Mouse (Mus musculus): Measurements from ENCODE around the gene Rasa1. TPM values are rescaled to one million over a fixed set of nuclear protein-coding genes. Genes with fewer than 3 reads are reported as not detected.
A peak's percentile ranks its signal among the peaks of the same experiment; 100 is the strongest.

Rasa1 gene
- polyA plus RNA-seq, 1 experiment from 2014 or later: 12.8 TPM

GRCm38 (mm10) chr13:85188903-85189643 lies 99.9 kb downstream of the Rasa1 start, which contains the start of gene Ccnh:
Ccnh (plus strand) TSS chr13:85189408.
- H3K4me2 ChIP-seq (ENCODE audit: low read depth, low read length): peak within 1 kb of the TSS; percentile 97
- H3K9me3 ChIP-seq (ENCODE audit: low read length): no peaks in the 10 kb centered on the region
- peak within 1 kb of the TSS; percentile 76 for H3K27ac ChIP-seq (ENCODE audit: low read depth)
- peaks cover 6% of the 10 kb centered on the region; the same call in 1 of the 2 replicates for H3K36me3 ChIP-seq (replicated peaks; ENCODE audit: insufficient read depth, low read length)
- no peaks in the 10 kb centered on the region for H3K27me3 ChIP-seq (ENCODE audit: insufficient read depth, low read length)
- peak within 1 kb of the TSS; percentile 92 for H3K4me3 ChIP-seq (ENCODE audit: low read depth, low read length)
- 2% methylated on average over 44 of the region's 44 CpGs for WGBS (ENCODE audit: insufficient replicate concordance)
- ATAC-seq (peak; percentile 99), DNase-seq (peak; percentile 95)
- no peaks in the 10 kb centered on the region for H3K4me1 ChIP-seq (ENCODE audit: insufficient read depth)
- TF ChIP-seq CTCF (IDR thresholded peaks at IDR 0.05; ENCODE audit: low read depth) (peak; percentile 13; the same call in 1 of the 2 replicates), EP300 (IDR thresholded peaks at IDR 0.05; ENCODE audit: low read depth) (no peak)
- peak within 1 kb of the TSS; percentile 89 for H3K9ac ChIP-seq (replicated peaks)

Other genes starting within 250 kb of the Rasa1 start
- gene Ccnh, start 99.7 kb downstream of the Rasa1 start, polyA plus RNA-seq (2015; fragmentation: Nextera tagmentation; extraction: Ambion mirVana): 40.1 and 42.3 TPM in 2 replicates

Data from liver, postnatal 0 days (tissue).